Mouse (Mus musculus) bone marrow, adult 2 months (tissue): ENCODE data around the gene Gm17651.

ENCODE experiments used
- CTCF ChIP-seq: fragments of 200-500 bp; IDR thresholded peaks from 2 replicates; pipeline ENCODE4 v1.5.1; 2011; ENCODE audit warnings: low read length, control low read depth; ENCODE audit not compliant: control insufficient read depth, insufficient read depth
- POLR2A ChIP-seq: fragments of 200-500 bp; IDR thresholded peaks from 2 replicates; pipeline ENCODE4 v1.6.1; 2011; ENCODE audit warnings: low read depth, mild to moderate bottlenecking, control low read depth, low read length, borderline replicate concordance; ENCODE audit not compliant: control insufficient read depth

- no peak for TF ChIP-seq CTCF
- TF ChIP-seq POLR2A: no peak
Measured at GRCm38 (mm10) chr3:97631258-97631860, 43.1 kb downstream of the Gm17651 start.
